Mouse (Mus musculus) heart, adult 8-10 months (tissue): ENCODE measurements at regions not wholly inside any gene's neighbourhood (a gene's known extent, or its start where the extent isn't known, plus 50 kb on each side); places are given as distances from the start of the nearest gene placed in this dataset.

Experiments
- DNase-seq: peaks from one replicate; pipeline ENCODE4 v3.0.0; 2022; ENCODE audit warnings: low spot score

- no peak for DNase-seq
Observed at GRCm38 (mm10) chr7:69578958-69579810, 787.4 kb downstream of the Nr2f2 start.

GRCm38 (mm10) chr7:69577754-69578153 is 788.8 kb downstream of the Nr2f2 start:
- no peak for DNase-seq

GRCm38 (mm10) chr7:69576596-69576995 is 789.9 kb downstream of the Nr2f2 start:
- DNase-seq = no peak

GRCm38 (mm10) chr7:69573730-69574129 is 792.8 kb downstream of the Nr2f2 start:
- no peak for DNase-seq

- DNase-seq = no peak
Observed at GRCm38 (mm10) chr7:69572626-69573394, 793.7 kb downstream of the Nr2f2 start.

- DNase-seq = no peak
Observed at GRCm38 (mm10) chr7:69566949-69567348, 799.6 kb downstream of the Nr2f2 start.

GRCm38 (mm10) chr7:69564432-69564831 is 802.1 kb downstream of the Nr2f2 start:
- no peak for DNase-seq

GRCm38 (mm10) chr7:69554776-69555175 is 805.7 kb upstream of the Arrdc4 start:
- DNase-seq = no peak

- no peak for DNase-seq
Observed at GRCm38 (mm10) chr7:69553981-69554380, 804.9 kb upstream of the Arrdc4 start.

GRCm38 (mm10) chr7:69536072-69536471 is 787.0 kb upstream of the Arrdc4 start:
- no peak for DNase-seq

GRCm38 (mm10) chr7:69513966-69514365 is 764.9 kb upstream of the Arrdc4 start:
- no peak for DNase-seq

- no peak for DNase-seq
Observed at GRCm38 (mm10) chr7:69510389-69510788, 761.3 kb upstream of the Arrdc4 start.

- DNase-seq = no peak
Observed at GRCm38 (mm10) chr7:69493062-69493930, 744.3 kb upstream of the Arrdc4 start.

- peak; percentile 55 for DNase-seq
Observed at GRCm38 (mm10) chr7:69490566-69491466, 741.8 kb upstream of the Arrdc4 start.

GRCm38 (mm10) chr7:69488630-69489029 is 739.6 kb upstream of the Arrdc4 start:
- DNase-seq = no peak

- no peak for DNase-seq
Observed at GRCm38 (mm10) chr7:69487111-69487510, 738.1 kb upstream of the Arrdc4 start.

- no peak for DNase-seq
Observed at GRCm38 (mm10) chr7:69484552-69484951, 735.5 kb upstream of the Arrdc4 start.
